Mouse (Mus musculus) retina, adult 2 months (tissue): ENCODE data around the gene B3galt4.
A peak's percentile ranks its signal among the peaks of the same experiment; 100 is the strongest.
"Not testable (repeated sequence)": the region's sequence is repeated elsewhere in the genome, so short reads cannot be mapped to it uniquely, and the experiment has no call there.

Experiments used
- DNase-seq: peaks from one replicate; pipeline ENCODE4 v3.0.0-alpha.2; 2012; ENCODE audit warnings: low read depth, low spot score

B3galt4 gene

GRCm38 (mm10) chr17:33951021-33951946 lies at the start of gene B3galt4:
Gene B3galt4, minus strand, starts transcription at chr17:33951488.
- DNase-seq: no peak

GRCm38 (mm10) chr17:34000796-34001195 lies 49.5 kb upstream of the B3galt4 start:
- not testable (repeated sequence) for DNase-seq

- DNase-seq: no peak
These were observed 48.9 kb upstream of the B3galt4 start, which contains the start of gene H2-K1 for GRCm38 (mm10) chr17:34000150-34000537. Gene H2-K1, minus strand, starts transcription at chr17:34000347.

GRCm38 (mm10) chr17:33999341-34000149 lies 48.3 kb upstream of the B3galt4 start:
- DNase-seq: no peak

- not testable (repeated sequence) for DNase-seq
These were observed 47.4 kb upstream of the B3galt4 start for GRCm38 (mm10) chr17:33998697-33999096.

- not testable (repeated sequence) for DNase-seq
These were observed 45.7 kb upstream of the B3galt4 start for GRCm38 (mm10) chr17:33997025-33997424.

- DNase-seq: no peak
These were observed 44.4 kb upstream of the B3galt4 start for GRCm38 (mm10) chr17:33995651-33996050.

GRCm38 (mm10) chr17:33994959-33995358 lies 43.7 kb upstream of the B3galt4 start:
- DNase-seq: no peak

GRCm38 (mm10) chr17:33991788-33992664 lies 40.7 kb upstream of the B3galt4 start:
- peak; percentile 61 for DNase-seq

GRCm38 (mm10) chr17:33982136-33982535 lies 30.8 kb upstream of the B3galt4 start:
- DNase-seq: not testable (repeated sequence)

GRCm38 (mm10) chr17:33981192-33981909 lies 30.1 kb upstream of the B3galt4 start:
- peak; percentile 86 for DNase-seq

GRCm38 (mm10) chr17:33980181-33981035 lies 29.1 kb upstream of the B3galt4 start:
- DNase-seq: no peak

GRCm38 (mm10) chr17:33979512-33980050 lies 28.3 kb upstream of the B3galt4 start:
- no peak for DNase-seq

- peak; percentile 81 for DNase-seq
These were observed 27.3 kb upstream of the B3galt4 start for GRCm38 (mm10) chr17:33978631-33979031.

- DNase-seq: no peak
These were observed 26.7 kb upstream of the B3galt4 start for GRCm38 (mm10) chr17:33977861-33978557.

- DNase-seq: no peak
These were observed 22.3 kb upstream of the B3galt4 start for GRCm38 (mm10) chr17:33973572-33973971.

GRCm38 (mm10) chr17:33972691-33973090 lies 21.4 kb upstream of the B3galt4 start:
- DNase-seq: no peak

GRCm38 (mm10) chr17:33969394-33969793 lies 18.1 kb upstream of the B3galt4 start:
- no peak for DNase-seq

GRCm38 (mm10) chr17:33968927-33969326 lies 17.6 kb upstream of the B3galt4 start:
- no peak for DNase-seq
